Mouse (Mus musculus) embryo, embryonic 10 days (tissue): ENCODE measurements around the gene Isl1.

Source experiments
- DNase-seq: peaks from one replicate; pipeline ENCODE4 v3.0.0-alpha.2; 2015; ENCODE audit warnings: low spot score

Isl1 gene

DNA sequence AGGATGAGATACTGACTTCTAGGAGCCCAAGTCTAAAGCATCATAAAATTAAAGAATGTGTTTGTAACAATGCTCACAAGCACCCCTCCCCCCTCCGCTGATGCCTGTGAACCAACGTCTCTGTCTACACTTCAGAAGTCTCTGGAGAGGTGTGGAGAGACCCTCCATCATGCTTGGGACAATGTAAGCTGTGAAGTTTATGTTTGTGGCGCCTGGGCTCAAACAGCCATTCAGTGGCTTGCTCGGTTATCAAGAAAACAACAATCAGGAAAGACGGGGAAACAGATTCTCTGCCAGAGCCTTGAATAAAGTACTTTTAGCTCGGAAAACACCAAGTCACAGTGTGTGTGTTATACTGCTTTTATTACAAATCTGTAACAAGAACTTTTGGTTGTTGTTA lies 14.8 kb downstream of the Isl1 start:
- DNase-seq = no peak

DNA sequence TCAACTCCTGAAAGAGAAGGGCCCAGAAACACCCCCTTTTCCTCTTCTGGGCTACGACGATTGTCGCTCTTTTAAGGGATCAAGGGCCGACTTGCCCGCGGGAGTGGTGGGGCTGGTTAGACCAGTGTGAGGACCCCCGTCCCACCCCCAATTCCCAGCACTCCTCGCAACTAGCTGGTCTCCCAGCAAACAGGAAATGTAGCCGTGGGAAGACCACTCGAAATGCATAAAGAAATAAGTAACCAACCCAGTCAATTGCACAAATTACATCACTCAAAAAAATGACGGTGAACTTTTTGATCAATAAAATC lies 15.4 kb downstream of the Isl1 start:
- no peak for DNase-seq

DNA sequence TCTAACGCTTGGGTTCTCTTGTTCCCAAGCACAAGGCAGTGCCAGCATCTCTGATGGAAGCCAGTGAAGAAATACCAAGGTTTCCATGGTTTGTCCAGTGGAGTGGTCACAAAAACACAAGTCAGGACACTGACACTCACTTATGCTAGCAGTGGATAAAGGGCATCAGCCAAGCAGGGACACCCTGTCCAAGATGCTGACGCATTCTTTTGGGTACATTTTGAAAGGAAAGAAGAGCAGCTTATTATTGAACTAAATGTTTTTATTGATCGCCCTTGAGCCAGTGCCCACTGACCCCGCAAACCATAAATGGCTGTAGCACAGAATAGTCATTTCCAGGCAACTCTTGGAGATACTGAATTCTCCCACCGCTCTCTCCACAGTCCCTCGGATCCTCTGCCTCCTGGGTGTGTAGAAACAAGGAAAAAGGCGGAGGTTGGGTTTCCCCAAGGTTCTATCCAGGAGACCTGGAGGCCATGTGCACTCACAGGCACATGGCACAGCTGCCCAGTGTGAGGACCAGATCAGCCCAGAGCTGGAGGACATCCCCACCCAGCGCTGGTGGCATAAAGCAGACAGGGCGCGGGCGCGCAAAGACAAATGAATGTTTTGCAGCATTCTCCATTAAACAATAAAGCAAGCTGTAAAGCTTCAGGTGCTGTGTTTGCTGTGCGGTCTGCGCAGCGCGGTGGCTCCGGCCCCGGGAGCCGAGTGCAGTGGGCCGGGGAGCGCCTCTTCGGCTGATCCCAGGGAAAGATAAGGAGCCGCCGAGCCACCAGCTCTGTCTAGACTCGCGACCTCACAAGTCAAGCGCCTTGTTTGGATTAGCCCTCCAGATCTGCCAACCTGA lies 16.0 kb downstream of the Isl1 start:
- peak; percentile 67 for DNase-seq

DNA sequence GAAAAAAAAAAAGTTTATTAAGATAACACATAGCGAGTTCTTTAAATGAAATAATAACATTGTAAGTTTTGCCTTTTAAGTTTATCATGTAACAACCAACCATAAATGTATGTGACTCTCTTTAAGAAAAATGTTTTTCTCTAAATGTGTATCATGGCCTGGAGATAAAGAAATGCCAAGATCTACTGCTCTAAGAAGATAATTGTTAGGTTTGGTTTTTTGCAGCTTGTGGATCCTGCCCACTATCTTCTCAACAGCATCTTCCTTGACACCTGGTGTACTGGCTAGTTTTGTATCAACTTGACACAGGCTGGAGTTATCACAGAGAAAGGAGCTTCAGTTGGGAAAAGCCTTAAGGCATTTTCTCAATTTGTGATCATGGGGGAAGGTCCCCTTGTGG lies 19.8 kb downstream of the Isl1 start:
- no peak for DNase-seq

DNA sequence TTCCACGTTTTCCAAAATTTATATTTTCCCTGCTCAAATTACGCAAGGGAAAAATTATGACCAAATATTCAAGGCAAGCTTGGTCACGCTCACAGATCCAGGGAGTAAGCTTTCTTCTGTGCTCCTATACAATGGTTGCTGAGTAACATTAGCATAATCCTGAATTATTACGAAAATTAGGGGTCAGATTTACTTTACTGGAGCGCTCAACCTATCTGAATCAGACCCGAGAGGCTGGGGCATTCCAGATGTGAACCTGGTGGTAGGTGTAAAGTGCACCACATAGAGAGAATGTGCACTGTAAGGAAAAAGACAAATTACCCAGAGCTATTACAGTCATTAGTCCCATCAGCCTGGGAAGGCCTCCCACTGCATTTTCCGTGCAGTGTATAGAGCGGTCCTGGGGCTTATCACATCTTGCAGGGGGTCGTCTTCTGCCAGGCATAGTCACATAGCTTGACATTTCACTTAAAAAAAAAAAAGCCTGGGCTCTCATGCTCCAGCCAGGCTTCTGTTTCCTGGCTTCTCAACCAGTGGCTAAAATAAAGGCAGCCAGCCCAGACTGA lies 30.2 kb downstream of the Isl1 start:
- no peak for DNase-seq
